Mouse (Mus musculus) limb, embryonic 14.5 days (tissue): ENCODE data around the gene Efna2. TPM values are rescaled to one million over a fixed set of nuclear protein-coding genes. Genes with fewer than 3 reads are reported as not detected.

ENCODE experiments used
- ATAC-seq: fragments of 200-750 bp; cut with Nextera tagmentation; 2 replicates; pipeline ENCODE4 v1.8.0; 2017; ENCODE audit warnings: low read depth, moderate number of reproducible peaks, moderate TSS enrichment; ENCODE audit not compliant: low FRiP score
- DNase-seq: peaks from one replicate; pipeline ENCODE4 v3.0.0-alpha.2; 2015; ENCODE audit warnings: low spot score
- H3K27ac ChIP-seq: fragments of 300-500 bp; sonication (generic); replicated peaks from 2 replicates; pipeline ENCODE4 v1.5.1; 2014; ENCODE audit warnings: low read depth, mild to moderate bottlenecking, low read length, moderate library complexity, mixed read lengths
- H3K27me3 ChIP-seq: fragments of 300-500 bp; sonication (generic); 2 replicates; pipeline ENCODE4 v1.6.1; 2014; ENCODE audit warnings: low read length, mixed read lengths; ENCODE audit not compliant: control insufficient read depth, insufficient read depth
- H3K36me3 ChIP-seq: fragments of 300-500 bp; sonication (generic); 2 replicates; pipeline ENCODE4 v1.6.1; 2014; ENCODE audit warnings: mild to moderate bottlenecking, low read length, moderate library complexity, mixed read lengths; ENCODE audit not compliant: control insufficient read depth, insufficient read depth
- H3K4me1 ChIP-seq: fragments of 300-500 bp; sonication (generic); 2 replicates; pipeline ENCODE4 v1.6.1; 2014; ENCODE audit warnings: antibody characterized with exemption, low read length, mixed read lengths; ENCODE audit not compliant: control insufficient read depth, insufficient read depth
- H3K4me2 ChIP-seq: fragments of 300-500 bp; sonication (generic); replicated peaks from 2 replicates; pipeline ENCODE4 v1.6.1; 2014; ENCODE audit warnings: low read depth, mild to moderate bottlenecking, low read length, moderate library complexity; ENCODE audit not compliant: severe bottlenecking
- H3K4me3 ChIP-seq: fragments of 300-500 bp; sonication (generic); replicated peaks from 2 replicates; pipeline ENCODE4 v1.5.1; 2014; ENCODE audit warnings: low read length
- H3K9ac ChIP-seq: fragments of 300-500 bp; sonication (generic); 2 replicates; pipeline ENCODE4 v1.6.1; 2014; ENCODE audit warnings: mild to moderate bottlenecking, low read depth, low read length, moderate library complexity; ENCODE audit not compliant: severe bottlenecking
- H3K9me3 ChIP-seq: fragments of 300-500 bp; sonication (generic); 2 replicates; pipeline ENCODE4 v1.6.1; 2016; ENCODE audit warnings: low read length; ENCODE audit not compliant: control insufficient read depth
- POLR2A ChIP-seq: fragments of 200-500 bp; IDR thresholded peaks from 2 replicates; pipeline ENCODE4 v1.8.0; 2012; ENCODE audit warnings: inconsistent platforms, mild to moderate bottlenecking, moderate library complexity, borderline replicate concordance; ENCODE audit not compliant: insufficient read depth, insufficient read length; ENCODE audit errors: extremely low read depth
- WGBS: fragments of 180-500 bp; shearing (Covaris S2); extraction: QIAGEN DNeasy Blood & Tissue Kit; methylation state at CpG from one replicate; pipeline ENCODE4 v1.1.7; 2014; 5-methylcytosine and 5-hydroxymethylcytosine counted together
- polyA plus RNA-seq, 2 experiments: library from polyadenylated mRNA; depleted of rRNA in 1 of 2; stranded (reverse) in 1 of 2; unstranded in 1 of 2; fragments of >200 nt; fragmentation: Nextera tagmentation in 1 of 2; extraction: Ambion mirVana in 1 of 2; gene quantifications; 2 replicates each; pipeline versions ENCODE4 v1.2.1 to v1.2.3; 2012 to 2014

Gene Efna2
- polyA plus RNA-seq, 2 experiments: 31.5 to 41.7 TPM

DNA sequence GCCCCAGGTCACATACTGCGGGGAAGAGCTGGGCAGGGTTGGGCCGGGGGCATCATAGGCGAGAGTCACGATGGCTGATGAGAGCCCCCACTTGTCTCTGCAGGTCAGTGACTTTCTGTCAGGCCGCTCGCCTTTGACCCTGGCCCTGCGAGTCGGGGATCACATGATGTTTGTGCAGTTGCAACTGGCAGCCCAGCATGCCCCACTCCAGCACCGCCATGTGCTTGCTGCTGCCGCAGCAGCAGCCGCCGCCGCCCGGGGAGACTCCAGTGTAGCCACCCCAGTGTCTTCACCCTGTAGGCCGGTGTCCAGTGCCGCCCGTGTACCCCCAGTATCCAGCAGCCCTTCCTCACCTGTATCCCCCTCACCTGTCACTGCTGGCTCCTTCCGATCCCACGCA lies 25.6 kb upstream of the Efna2 start:
- ATAC-seq (no peak), DNase-seq (no peak)
- H3K4me2 ChIP-seq: peak overlapping the region; percentile 3; the same call in 1 of the 2 replicates
- 0 out of 2 replicates have a peak overlapping the region, but pooled peaks have one; percentile 5 for H3K4me3 ChIP-seq
- no peaks in the 10 kb centered on the region for H3K9me3 ChIP-seq
- no peak for TF ChIP-seq POLR2A
- no peaks in the 10 kb centered on the region for H3K27me3 ChIP-seq
- WGBS: 84% methylated on average over 19 of the region's 19 CpGs
- H3K9ac ChIP-seq: no peak overlapping the region
- peaks cover 35% of the 10 kb centered on the region for H3K4me1 ChIP-seq
- H3K36me3 ChIP-seq: peaks cover 80% of the 10 kb centered on the region
- no peak overlapping the region for H3K27ac ChIP-seq

DNA sequence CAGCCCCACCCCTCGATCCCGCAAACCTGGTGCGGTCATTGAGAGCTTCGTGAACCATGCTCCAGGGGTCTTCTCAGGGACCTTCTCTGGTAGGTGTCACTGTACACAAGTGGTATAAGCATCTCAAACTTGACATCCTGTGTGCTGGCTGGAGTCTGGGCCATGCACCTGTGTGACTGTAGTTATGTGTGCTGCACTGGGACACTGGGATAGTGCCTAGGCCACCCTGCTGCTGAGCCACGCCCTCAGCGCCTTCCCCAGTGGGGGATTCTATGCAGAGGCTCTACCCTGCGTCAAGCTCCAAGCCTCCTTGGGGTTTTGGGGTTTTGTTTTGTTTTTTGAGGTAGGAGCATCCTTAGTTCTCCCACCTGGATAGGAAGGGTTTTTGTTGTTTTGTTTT lies 24.9 kb upstream of the Efna2 start:
- 80% methylated on average over 7 of the region's 7 CpGs for WGBS
- Histone ChIP-seq H3K9ac (no peak overlapping the region), H3K4me2 (no peak overlapping the region), H3K36me3 (peaks cover 80% of the 10 kb centered on the region), H3K27me3 (no peaks in the 10 kb centered on the region), H3K9me3 (no peaks in the 10 kb centered on the region), H3K27ac (no peak overlapping the region), H3K4me1 (peaks cover 41% of the 10 kb centered on the region), H3K4me3 (no peak overlapping the region)
- TF ChIP-seq POLR2A: no peak
- DNase-seq: no peak
- ATAC-seq: no peak

DNA sequence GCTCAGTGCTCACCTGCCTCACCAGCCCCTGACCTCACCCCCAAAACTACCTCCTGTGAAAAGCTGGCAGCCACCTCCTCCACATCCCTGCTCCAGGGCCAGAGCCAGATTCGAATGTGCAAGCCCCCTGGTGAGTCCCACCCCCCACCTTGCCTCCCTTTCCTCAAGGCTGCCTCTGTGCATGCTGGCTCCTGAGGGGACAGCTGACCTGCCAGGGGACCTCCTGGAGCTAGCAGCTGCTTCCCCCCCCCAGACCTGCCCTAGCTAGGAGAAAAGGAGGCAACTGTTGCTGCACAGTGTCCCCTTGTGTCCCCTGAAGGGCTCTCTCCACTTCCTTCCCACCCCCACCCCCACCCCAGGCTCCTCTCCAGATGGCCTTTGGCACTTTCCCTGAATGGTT lies 24.0 kb upstream of the Efna2 start:
- Histone ChIP-seq H3K36me3 (peaks cover 75% of the 10 kb centered on the region), H3K4me1 (peaks cover 45% of the 10 kb centered on the region), H3K4me3 (no peak overlapping the region), H3K27ac (0 out of 2 replicates have a peak overlapping the region, but pooled peaks have one; percentile 26), H3K9me3 (no peaks in the 10 kb centered on the region), H3K27me3 (no peaks in the 10 kb centered on the region), H3K4me2 (no peak overlapping the region), H3K9ac (no peak overlapping the region)
- no peak for DNase-seq
- WGBS: 38% methylated on average over 1 of the region's 1 CpGs
- no peak for ATAC-seq
- no peak for TF ChIP-seq POLR2A

DNA sequence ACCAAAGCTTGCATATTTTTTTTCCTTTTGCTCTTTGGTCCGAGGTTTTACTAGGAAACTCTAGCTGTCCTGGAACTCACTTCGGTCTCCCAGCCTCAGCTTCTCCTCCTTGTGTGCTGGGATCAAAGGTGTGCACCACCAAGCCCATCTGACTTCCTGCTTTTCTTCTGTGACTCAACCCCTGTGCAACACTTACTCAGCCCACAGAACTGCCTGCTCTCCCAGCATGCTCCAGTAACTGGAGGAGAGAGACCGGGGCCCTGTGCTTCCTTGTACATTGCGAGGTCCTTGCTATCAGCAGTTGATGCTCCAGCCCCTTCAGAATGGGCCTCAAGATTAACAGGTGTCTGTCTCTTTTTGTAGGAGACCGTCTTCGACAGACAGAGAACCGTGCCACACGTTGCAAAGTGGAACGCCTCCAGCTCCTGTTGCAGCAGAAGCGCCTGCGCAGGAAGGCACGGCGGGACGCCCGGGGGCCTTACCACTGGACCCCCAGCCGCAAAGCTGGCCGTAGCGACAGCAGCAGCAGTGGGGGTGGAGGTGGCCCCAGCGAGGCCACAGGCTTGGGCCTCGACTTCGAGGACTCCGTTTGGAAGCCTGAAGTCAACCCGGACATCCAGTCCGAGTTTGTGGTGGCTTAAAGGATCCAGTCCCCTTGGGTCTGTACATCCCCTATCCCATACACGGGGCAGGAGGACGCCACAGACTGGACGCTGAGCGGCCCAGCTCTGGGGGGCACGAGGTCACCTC lies 23.1 kb upstream of the Efna2 start:
- Histone ChIP-seq H3K27me3 (no peaks in the 10 kb centered on the region), H3K9me3 (no peaks in the 10 kb centered on the region), H3K36me3 (peaks cover 68% of the 10 kb centered on the region), H3K4me2 (no peak overlapping the region), H3K27ac (0 out of 2 replicates have a peak overlapping the region, but pooled peaks have one; percentile 43), H3K4me1 (peaks cover 54% of the 10 kb centered on the region), H3K4me3 (no peak overlapping the region), H3K9ac (no peak overlapping the region)
- DNase-seq (no peak), ATAC-seq (no peak)
- 83% methylated on average over 29 of the region's 29 CpGs for WGBS
- no peak for TF ChIP-seq POLR2A

DNA sequence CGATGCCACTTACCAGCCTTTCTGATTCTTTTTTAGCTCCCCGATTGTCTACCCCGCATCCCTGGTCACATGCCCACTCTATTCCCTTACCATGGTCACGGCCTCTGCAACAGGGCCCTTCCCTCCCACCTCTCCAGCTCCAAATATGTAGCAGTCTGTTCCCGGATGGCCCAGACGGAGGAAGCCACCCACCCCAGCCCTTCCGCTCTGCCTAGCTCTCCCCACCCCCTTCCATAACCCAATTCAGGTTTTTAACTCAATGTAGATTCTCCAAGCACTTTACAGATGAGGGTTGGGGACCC lies 22.6 kb upstream of the Efna2 start:
- peaks cover 63% of the 10 kb centered on the region for H3K36me3 ChIP-seq
- 0 out of 2 replicates have a peak overlapping the region, but pooled peaks have one; percentile 43 for H3K27ac ChIP-seq
- no peaks in the 10 kb centered on the region for H3K9me3 ChIP-seq
- no peak for DNase-seq
- no peak for TF ChIP-seq POLR2A
- WGBS: 61% methylated on average over 7 of the region's 7 CpGs
- peaks cover 59% of the 10 kb centered on the region for H3K4me1 ChIP-seq
- no peak overlapping the region for H3K9ac ChIP-seq
- no peak overlapping the region for H3K4me2 ChIP-seq
- no peak for ATAC-seq
- H3K4me3 ChIP-seq: no peak overlapping the region
- no peaks in the 10 kb centered on the region for H3K27me3 ChIP-seq
